Mouse (Mus musculus): ENCODE measurements around the gene Fbxw11.

- TF ChIP-seq CTCF (IDR thresholded peaks at IDR 0.05; ENCODE audit: low read depth) (no peak), EP300 (IDR thresholded peaks at IDR 0.05; ENCODE audit: low read depth) (no peak)
Measured at GRCm38 (mm10) chr11:32737729-32738128, 95.2 kb downstream of the Fbxw11 start.

Data from liver, postnatal 0 days (tissue).